Mouse (Mus musculus) layer of hippocampus, postnatal 10 days (tissue): ENCODE data around the gene Spata45. TPM values are rescaled to one million over a fixed set of nuclear protein-coding genes. Genes with fewer than 3 reads are reported as not detected.

Experiments
- DNase-seq, 2 experiments: peaks; one replicate each; pipeline ENCODE4 v3.0.0; 2021; ENCODE audit warnings: low spot score in 2 of 2
- total RNA-seq, 2 experiments: library from RNA; stranded (reverse); gene quantifications; 2 replicates each; pipeline ENCODE4 v1.2.3; 2021

Spata45 gene
- total RNA-seq, 2 experiments from 2014 or later, result not detected

- DNase-seq, result no peak
Measured at GRCm38 (mm10) chr1:191041352-191041751, 4.9 kb downstream of the Spata45 start.

DNA sequence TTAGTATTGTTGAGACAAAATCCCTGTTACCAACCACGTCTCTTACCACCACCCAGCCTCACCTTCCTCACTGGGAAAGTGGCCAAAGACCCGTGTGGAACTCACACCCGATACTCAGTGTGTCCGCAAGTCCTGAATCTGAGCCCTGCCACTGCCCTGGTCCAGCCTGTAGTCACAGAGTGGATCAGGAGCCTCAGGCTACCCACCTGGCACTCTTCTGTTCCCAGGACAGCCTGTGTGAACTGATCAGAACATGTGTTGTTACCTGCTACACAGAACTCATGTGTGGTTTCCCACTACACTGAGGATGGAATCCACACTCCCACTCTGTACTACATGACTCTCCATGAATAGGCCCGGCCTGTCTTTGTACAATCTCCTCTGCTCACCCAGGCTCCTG lies 5.7 kb downstream of the Spata45 start:
- no peak for DNase-seq

DNA sequence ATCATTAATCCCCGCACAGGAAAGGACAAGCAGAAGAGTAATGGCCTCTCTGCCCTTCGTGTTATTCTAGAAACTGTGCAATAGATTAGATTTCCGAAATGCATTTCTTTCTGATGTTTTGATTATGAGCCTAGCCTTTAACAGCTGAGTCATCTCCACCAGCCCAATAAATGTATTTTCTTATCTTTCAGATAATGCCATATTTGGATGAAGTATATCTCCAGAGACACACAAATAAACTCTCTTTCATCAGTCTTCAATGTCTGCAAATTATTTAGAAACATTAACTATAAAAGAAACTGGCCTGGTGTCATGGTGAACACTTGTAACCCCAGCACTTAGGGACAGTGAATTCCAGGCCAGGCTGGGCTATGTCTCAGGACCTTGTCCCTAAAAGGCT lies 6.2 kb downstream of the Spata45 start:
- DNase-seq, result no peak

- DNase-seq, result no peak
Measured at GRCm38 (mm10) chr1:191045264-191045663, 8.8 kb downstream of the Spata45 start.

DNA sequence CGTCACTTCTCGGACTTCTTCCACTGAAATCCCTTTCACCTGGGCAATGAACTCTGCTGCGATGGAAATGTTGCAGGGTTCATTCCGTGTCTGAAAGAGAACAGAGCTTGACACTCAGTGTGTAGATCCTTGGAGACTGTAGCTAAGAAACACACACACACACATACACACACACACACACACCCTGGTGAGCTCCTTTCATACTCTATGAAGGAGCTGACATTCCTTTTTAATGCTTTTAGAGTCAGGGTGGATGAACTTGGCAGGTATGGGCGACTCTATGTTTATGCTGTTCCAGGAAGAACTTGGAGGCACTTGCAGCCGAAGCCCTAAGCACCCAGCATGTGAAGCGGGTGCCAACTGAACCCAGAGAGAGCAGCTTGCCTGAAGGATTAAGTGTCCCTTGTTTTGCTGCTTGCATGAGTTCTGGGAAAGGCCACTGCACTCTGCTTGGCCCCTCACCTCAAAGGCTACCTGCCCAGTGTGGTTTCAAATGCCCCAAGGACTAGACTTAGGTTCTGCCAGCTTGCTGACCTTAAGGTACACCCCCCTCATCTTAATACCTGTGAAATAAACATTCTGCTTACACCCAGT lies 9.9 kb downstream of the Spata45 start:
- DNase-seq, result no peak

GRCm38 (mm10) chr1:191053555-191053954 lies 17.1 kb downstream of the Spata45 start:
- no peak for DNase-seq

DNA sequence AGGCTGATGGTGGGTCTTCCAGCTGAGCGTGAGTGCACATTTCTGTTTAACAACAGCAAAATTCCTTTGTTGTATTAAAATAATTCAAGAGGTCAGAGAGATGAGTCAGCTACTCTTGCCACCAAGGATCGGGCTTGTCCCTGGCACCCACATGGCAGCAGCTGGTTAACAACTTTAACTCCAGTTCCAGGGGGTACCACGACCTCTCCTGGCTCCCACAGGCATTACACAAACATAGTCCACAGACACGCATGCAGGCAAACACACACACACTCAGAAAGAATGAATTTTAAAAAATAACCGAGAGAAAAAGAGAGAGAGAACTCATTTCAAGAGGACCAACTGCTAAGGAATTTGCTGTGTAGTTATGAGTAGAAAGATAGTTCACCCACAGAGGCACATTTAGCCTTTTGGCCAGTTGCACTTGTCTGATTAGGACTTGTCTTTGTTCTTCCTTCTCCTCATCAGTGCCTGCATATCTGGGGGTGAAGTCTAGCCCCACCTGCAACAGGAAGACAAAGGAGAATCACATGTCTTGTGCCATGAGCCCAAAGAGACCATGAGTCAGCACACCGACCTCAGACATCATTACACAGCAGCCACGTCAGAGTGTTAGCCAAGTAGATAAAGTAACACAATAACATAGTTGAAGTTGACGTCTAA lies 18.6 kb downstream of the Spata45 start:
- no peak for DNase-seq

DNA sequence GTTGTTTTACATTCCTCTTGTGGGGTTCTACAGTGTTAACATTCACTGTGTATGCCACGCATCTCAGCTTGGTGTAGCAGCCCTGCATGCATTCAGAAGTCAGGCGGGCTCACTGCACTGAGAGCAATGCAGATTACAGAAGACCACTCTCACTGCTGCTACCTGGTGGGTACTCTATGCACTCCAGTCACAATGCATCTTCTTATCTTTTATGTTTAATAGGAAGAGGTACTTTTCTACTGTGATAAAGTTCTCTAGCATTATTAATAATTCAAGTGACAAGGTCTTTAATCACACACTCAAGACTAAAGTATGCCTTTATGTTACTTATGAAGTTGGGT lies 19.1 kb downstream of the Spata45 start:
- DNase-seq, result no peak

DNA sequence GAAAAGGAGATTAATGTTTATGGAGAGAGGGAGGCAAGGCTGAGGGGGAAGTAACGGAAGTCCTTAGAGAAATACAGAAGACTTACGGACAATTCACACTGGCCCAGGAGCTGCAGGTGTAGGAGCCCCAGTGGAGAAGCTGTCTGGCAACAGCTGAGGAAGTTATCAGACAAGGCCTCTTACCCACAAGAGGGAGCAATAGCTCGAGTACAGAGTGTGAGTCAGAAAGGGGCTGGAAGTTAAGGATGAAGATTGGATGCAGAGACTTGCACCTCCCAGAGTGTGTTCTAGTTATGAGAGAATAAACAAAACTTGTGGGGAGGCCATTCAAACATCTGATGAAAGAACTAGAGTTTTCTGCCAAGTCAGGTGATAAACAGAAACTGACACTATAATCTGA lies 21.0 kb downstream of the Spata45 start:
- DNase-seq, result no peak

- no peak for DNase-seq
Measured at GRCm38 (mm10) chr1:191062241-191062780, 25.9 kb downstream of the Spata45 start.

DNA sequence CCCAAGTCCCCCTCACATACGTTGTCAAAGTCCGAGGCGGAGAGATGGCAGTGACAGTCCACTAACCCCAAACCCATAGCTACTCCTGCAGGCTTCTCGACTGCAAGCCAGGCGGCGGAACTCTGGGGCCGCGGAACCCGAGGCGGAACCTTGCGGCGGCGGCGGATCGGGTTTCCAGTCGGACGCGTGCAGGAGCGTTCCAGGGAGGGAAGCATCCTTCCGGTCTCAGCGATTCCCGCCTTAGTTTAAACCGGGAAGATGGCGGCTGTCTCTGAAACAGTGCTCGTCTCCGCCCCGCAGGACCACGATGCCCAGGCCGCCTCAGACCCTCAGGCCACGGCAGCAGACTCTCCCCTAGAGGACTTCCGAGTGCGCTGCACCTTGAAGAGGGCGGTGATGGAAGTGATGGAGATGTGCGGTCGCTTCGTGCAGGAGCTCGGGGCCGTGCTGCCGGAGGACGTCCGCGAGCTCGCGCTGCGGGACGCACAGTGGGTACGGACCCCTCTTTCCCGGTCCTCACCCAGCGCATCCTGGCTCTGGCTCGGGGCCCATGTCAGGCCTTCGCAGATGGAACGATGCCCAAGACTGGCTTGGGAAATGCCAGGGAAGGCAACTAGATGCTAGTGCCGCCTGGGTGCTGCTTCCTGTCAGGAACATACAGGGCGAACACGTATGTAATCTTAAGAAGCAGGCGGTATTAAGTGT lies 26.5 kb downstream of the Spata45 start, which contains the start of the genes Tatdn3 and Nsl1:
TSS of gene Tatdn3 (minus strand) at position 152 of the 705 bp plus-strand sequence.
TSS of gene Nsl1 (plus strand) at position 232 of the 705 bp plus-strand sequence.
- peak; percentile 98 to 99 for DNase-seq

DNA sequence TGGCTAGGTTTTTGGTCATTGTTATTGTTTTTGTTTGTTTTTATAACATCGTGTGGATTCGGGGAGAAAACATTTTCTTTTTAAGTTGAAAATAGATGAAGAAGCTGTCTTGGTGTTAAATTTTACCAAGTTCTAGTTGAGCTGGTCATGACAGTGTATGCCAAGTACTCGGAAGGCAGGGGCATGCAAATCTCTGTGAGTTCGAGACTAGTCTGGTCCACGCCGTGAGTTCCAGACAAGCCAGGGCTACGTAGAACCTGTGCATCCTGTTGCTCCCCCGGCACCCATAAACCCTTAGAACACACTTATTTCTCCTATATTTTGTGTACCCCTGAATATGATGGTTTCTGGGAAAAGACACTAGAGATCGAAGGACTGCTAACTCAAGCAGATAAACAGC lies 27.3 kb downstream of the Spata45 start:
- DNase-seq, result no peak

DNA sequence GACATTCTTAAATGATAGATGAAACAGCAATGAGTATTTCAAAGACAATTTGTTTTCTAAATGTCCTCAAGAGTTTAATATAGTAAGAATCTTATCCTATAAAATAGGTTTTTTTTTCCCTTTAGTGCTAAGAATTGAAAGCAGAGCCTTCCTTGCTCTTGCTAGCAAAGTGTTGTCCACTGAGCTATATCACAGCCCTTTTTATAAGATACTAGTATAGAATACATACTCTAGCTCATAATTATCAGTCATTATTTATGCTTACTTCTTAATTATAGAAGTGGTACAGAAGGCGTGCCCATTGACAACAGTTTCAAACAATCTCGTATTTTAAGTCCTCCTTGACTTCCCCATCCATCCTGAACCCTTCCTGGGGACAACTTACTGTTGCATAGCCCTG lies 28.1 kb downstream of the Spata45 start:
- no peak for DNase-seq

GRCm38 (mm10) chr1:191065188-191065587 lies 28.7 kb downstream of the Spata45 start:
- DNase-seq, result no peak

DNA sequence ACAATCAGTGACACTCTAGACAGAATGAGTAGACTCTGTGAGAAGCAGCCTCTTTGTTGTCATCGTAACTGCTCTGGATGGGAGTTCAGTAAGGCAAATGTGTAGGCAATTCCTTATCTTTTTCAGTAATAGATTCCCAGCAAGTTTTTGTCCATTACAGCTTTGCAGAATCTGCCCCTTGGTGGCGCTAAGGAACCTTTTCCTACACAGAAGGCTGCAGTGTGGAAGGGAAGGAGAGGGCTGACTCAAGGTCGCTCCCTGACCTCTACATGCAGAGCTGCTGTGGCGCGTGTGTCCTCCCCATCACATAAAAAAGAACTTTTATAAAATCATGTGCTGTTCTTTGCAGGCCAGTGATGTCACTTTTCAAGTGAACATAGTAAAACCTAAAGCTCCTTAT lies 31.9 kb downstream of the Spata45 start:
- peak in 1 of 2 experiments; percentile 16 for DNase-seq

DNA sequence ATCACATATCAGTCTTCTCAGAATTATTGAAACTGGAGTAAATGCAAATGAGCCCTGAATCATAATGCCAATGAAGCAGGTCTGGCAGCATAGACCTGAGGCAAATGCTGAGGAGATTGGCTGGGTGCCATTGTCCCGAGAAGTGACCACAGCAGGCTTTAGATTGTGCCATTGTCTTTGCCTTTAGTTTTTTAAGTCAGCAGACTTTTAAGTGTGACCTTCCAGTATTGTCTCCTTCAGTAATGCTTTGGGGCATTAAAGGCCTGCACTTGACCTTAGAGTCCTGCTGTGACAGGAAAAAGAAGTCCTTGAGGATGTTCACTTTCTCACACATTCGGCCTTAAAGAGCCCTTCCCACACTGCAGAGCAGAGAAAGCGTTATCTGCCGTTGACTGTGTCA lies 33.8 kb downstream of the Spata45 start:
- no peak for DNase-seq

DNA sequence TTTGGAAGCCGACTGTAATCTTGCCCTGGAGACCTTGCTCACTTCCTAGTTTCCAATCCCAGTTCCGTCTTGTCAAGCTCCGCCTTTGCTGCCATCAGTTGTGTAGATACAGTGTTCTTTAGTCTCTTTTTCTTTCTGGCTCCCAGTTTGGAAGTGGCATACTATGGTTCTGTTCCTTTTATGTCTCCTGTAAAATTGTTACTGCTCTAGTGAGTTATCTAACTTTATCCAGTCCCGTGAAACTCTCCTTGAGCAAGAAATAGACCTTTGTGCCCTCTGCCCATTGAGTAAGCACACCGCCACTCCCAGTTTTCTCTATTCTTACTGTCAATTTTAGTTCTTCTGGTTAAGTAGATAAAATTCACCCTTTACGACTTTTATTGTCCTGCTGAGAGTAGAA lies 35.2 kb downstream of the Spata45 start:
- DNase-seq, result no peak

GRCm38 (mm10) chr1:191072329-191072913 lies 36.0 kb downstream of the Spata45 start:
- no peak for DNase-seq

DNA sequence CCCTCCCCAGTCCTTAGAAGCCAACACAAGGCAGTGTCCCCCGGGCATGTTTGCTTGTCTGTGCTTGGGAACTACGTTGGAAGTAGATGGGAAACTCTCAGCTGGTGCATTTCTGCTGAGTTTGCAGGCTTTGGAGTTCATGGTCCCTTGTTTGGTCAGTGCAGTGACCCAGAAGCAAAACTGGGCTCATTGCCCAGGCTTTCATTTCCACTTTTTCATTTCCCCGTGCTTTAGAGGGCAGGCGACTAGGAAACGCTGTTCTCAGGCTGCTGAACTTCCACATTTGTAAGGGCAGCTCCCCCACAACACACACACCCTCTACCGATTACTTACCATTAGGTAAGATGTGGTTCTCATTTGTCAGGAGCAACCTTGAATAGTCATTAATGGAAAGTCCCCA lies 36.6 kb downstream of the Spata45 start:
- DNase-seq, result peak in 1 of 2 experiments; percentile 38

DNA sequence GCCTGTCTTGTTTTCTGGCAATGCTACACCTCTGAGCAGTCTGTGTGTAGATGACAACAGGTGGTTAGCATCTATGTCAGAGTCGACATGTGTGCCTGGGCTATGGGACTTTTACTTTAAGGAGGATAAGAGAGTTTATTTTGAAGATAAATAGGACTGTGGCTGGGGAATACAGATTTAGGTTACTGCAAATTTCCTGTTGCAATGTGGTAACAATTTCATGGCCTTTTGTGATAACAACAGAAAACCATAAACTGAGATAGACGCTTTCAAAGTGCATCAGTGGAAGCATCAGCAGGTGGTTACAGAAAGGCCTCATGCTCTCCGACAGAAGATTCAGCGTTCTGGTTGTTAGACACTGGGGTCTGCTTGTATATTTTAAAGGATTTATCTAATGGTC lies 37.0 kb downstream of the Spata45 start:
- no peak for DNase-seq

DNA sequence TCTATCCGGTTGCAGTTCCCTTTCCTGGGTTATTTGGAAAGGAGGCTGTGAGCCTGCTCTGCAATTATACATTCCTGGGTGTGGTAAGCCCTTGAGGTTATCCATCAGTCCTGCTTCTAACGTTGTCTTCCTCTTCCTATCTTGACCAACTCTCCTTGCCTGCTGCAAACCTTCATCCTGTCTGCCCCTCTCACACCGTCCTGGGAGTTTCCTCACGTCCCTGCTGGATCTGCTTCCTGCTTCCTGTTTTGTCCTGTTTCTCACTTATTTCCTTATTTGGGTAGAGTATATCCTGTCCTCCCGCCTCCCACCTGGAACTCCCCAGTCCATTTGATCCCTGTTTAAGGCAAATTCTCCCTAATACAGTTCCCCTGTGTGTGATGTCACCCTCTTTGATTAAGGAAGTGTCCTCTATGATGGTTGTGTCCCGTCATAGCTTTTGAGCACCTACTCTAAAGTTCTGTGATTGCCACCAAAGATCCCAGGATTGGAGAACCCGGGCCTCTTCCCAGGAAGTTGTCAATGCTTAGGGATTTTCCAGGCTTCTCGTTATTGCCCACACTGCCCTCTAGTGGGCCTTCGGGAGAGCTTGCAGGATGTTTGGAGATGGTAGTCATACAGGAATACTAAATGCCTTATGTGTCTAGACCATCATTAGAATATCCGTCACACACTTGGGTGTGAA lies 38.9 kb downstream of the Spata45 start:
- DNase-seq, result peak; percentile 48 to 72
